Comparison of ENCODE assay signal across 8 mouse cellular contexts in the genomic region with DNA sequence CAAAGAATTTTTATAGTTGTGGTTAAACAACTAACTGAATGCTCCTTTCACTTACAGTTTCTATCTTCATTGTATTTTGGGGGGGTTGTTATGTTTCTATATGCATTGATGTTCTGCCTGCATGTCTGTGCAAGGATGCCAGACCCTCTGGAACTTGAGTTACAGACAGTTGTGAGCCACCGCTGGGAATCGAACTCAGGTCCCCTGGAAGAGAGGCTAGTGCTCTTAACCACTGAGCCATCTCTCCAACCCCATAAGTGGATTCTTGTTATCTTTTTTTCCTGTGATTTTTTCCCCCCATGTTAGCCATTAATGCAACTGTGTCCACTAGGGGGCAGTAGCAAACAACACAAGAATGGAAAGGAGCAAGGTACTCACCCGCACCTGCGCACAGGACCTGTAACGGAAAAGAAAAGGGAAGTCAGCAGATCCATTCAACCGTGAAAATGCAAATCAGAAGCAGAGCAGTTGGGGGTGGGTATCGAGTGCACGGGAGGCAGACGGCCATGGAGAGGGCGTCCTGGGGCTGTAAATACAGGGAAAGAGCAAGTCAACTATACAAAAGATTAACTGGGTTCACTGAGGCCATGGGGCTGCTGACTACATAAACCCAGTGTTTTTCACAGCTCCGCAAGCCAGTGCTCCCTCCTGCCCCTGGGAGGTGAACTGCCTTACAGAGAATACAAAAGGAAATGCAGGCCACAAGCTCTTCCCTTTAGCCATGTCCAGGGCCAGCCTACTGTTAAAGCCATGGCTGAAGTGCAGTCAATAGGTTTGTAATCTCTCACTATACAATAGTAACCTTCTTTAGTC.
DNase-seq lines count a peak whose midpoint lies in the region; ATAC-seq and TF ChIP-seq lines count a peak whose summit lies in the region.

No protein-coding gene starts in this region.

- peak overlapping the region; percentile 33; the same call in 1 of the 2 replicates for H3K27ac ChIP-seq in hindbrain, embryonic 11.5 days (ENCODE audit: low read depth, low read length)
- no peak overlapping the region for H3K27ac ChIP-seq in lung, embryonic 16.5 days (ENCODE audit: low read length)

- H3K36me3 ChIP-seq in hindbrain, embryonic 11.5 days (ENCODE audit: control insufficient read depth, insufficient read depth, low read length): no peaks in the 10 kb centered on the region
- H3K36me3 ChIP-seq in lung, embryonic 16.5 days (ENCODE audit: control insufficient read depth, insufficient read depth, low read length): no peaks in the 10 kb centered on the region

- POLR2A ChIA-PET in Patski (lab: Charles Lee): interaction anchor here (1.5 kb wide), 1 partner anchor 106 kb away, joined by 4 read pairs; no protein-coding TSS in a partner anchor

- peak; percentile 80 for DNase-seq in Patski (ENCODE audit: low read depth, low spot score)
- peak; percentile 92 for DNase-seq in cerebellum, adult 9-11 months
- peak; percentile 68 to 94 for DNase-seq in frontal cortex, adult 2 months (ENCODE audit: extremely low spot score in 1 of 2, low spot score in 1 of 2)
- peak; percentile 93 for DNase-seq in hindbrain, embryonic 11.5 days (ENCODE audit: low spot score)
- DNase-seq in layer of hippocampus, adult 9-11 months: peak; percentile 73
- peak; percentile 52 for DNase-seq in ovary, postnatal 10 days (ENCODE audit: low spot score)
- DNase-seq in thymus, postnatal 0 days (ENCODE audit: low spot score): peak; percentile 94

- no peak overlapping the region for H3K4me3 ChIP-seq in hindbrain, embryonic 11.5 days (ENCODE audit: low read depth, low read length)
- H3K4me3 ChIP-seq in lung, embryonic 16.5 days (ENCODE audit: low read length): peak overlapping the region; percentile 33

- in situ Hi-C loops in Patski (cut with MboI; ENCODE audit: low pct_unique_long_range_greater_than_20kb): no loop called here

- H3K4me1 ChIP-seq in hindbrain, embryonic 11.5 days (replicated peaks; ENCODE audit: control insufficient read depth, insufficient read depth, low read length): no peaks in the 10 kb centered on the region
- H3K4me1 ChIP-seq in lung, embryonic 16.5 days (replicated peaks; ENCODE audit: control insufficient read depth, insufficient read depth, low read length): no peaks in the 10 kb centered on the region

- 1% methylated on average over 11 of the region's 11 CpGs for WGBS in hindbrain, embryonic 11.5 days
- WGBS in lung, embryonic 16.5 days: 3% methylated on average over 11 of the region's 11 CpGs

- no peaks in the 10 kb centered on the region for H3K27me3 ChIP-seq in Patski
- H3K27me3 ChIP-seq in hindbrain, embryonic 11.5 days (ENCODE audit: control insufficient read depth, insufficient read depth, low read length): no peaks in the 10 kb centered on the region
- no peaks in the 10 kb centered on the region for H3K27me3 ChIP-seq in lung, embryonic 16.5 days (ENCODE audit: control insufficient read depth, insufficient read depth, low read depth, low read length)

- peak overlapping the region; percentile 26 for H3K4me2 ChIP-seq in hindbrain, embryonic 11.5 days (replicated peaks; ENCODE audit: low read depth, low read length)
- peak overlapping the region; percentile 58 for H3K4me2 ChIP-seq in lung, embryonic 16.5 days (ENCODE audit: low read depth, low read length)

- CTCF ChIA-PET in Patski (lab: Charles Lee): interaction anchor here (0.8 to 6.4 kb wide), 12 partner anchors 8 to 204 kb away, joined by 3 to 33 read pairs (median 3); no protein-coding TSS in a partner anchor

- peak; percentile 95 for ATAC-seq in Patski
- peak; percentile 95 for ATAC-seq in hindbrain, embryonic 11.5 days (ENCODE audit: low FRiP score)
- peak; percentile 70 for ATAC-seq in lung, embryonic 16.5 days (ENCODE audit: low read depth)

- H3K9ac ChIP-seq in hindbrain, embryonic 11.5 days (ENCODE audit: low read depth, low read length): no peak overlapping the region
- no peak overlapping the region for H3K9ac ChIP-seq in lung, embryonic 16.5 days (ENCODE audit: low read length)

- TF ChIP-seq CTCF in Patski (IDR thresholded peaks at IDR 0.05): peak; percentile 88

- H3K9me3 ChIP-seq in hindbrain, embryonic 11.5 days (ENCODE audit: control insufficient read depth, low read length): no peaks in the 10 kb centered on the region
- H3K9me3 ChIP-seq in lung, embryonic 16.5 days (ENCODE audit: control insufficient read depth, low read length): no peaks in the 10 kb centered on the region
